9 mouse cellular contexts compared by ENCODE assay signal in the genomic region with DNA sequence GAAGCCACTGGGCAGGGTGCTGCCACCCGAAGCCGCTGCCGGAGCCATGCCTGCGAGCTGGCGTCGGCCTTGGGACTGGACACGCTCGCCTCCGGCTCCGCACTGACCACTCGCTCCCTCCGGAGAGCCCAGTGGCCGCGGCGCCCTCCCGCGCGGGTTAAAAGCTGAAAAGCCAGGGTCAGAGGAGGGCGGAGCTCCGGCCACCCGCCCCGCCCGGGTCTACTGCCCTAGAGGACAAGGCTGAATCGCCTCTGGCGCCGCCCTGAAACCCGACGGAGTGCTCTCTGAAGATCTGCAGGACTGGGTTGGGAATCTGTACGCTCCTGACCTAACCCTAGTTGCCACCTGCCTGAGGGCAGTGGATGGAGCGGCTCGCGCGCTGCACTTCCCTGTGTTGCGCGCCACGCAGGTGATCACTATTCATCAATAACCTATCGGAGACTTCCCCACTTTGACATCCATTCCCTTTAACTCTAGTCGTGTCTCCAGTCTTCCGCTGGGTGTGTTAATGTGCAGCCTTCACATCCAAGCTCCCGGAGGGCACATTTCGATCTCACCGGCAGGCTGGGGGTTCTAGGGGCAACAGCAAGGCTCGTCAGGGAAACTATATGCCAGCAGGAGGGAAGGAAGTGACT. TPM values are rescaled to one million over a fixed set of nuclear protein-coding genes. Genes with fewer than 3 reads are reported as not detected.
DNase-seq lines count a peak whose midpoint lies in the region; ATAC-seq and TF ChIP-seq lines count a peak whose summit lies in the region.
"Had no signal": no experiment of that assay in that cellular context is flagged by ENCODE, and none has a peak within 500 bp of the region (broad histone marks: within the 10 kb centered on the region; RNA-seq: fewer than 3 reads in every experiment).

A gene (minus strand): TSS at position 610 of the 635 bp plus-strand sequence.

- 0 out of 2 replicates have a peak, but pooled peaks have one; percentile 16 for ATAC-seq in liver, embryonic 16.5 days (ENCODE audit: low read depth)
- no peak for ATAC-seq in granulocyte monocyte progenitor cell, adult 5-6 weeks (replicated peaks; ENCODE audit: poor library complexity, severe bottlenecking)

- peaks cover 84% of the 10 kb centered on the region for H3K27me3 ChIP-seq in forebrain, embryonic 10.5 days (ENCODE audit: poor library complexity, severe bottlenecking)
- H3K27me3 ChIP-seq in liver, embryonic 16.5 days (ENCODE audit: control insufficient read depth, insufficient read depth, low read depth, low read length): peaks cover 53% of the 10 kb centered on the region

- H3K9ac ChIP-seq in liver, embryonic 16.5 days (ENCODE audit: low read depth, low read length): no peak within 1 kb of the TSS

- H3K27ac ChIP-seq in forebrain, embryonic 10.5 days: 0 out of 2 replicates have a peak within 1 kb of the TSS, but pooled peaks have one; percentile 9
- no peak within 1 kb of the TSS for H3K27ac ChIP-seq in liver, embryonic 16.5 days (ENCODE audit: low read length)
- no peak within 1 kb of the TSS for H3K27ac ChIP-seq in olfactory bulb, adult 2 months (ENCODE audit: insufficient read depth, low read depth, low read length)

- no peaks in the 10 kb centered on the region for H3K36me3 ChIP-seq in forebrain, embryonic 10.5 days (replicated peaks)
- no peaks in the 10 kb centered on the region for H3K36me3 ChIP-seq in liver, embryonic 16.5 days (ENCODE audit: control insufficient read depth, insufficient read depth)

- H3K4me3 ChIP-seq in forebrain, embryonic 10.5 days: peak within 1 kb of the TSS; percentile 58
- peak within 1 kb of the TSS; percentile 10 for H3K4me3 ChIP-seq in liver, embryonic 16.5 days (ENCODE audit: low read depth, low read length)
- peak within 1 kb of the TSS; percentile 37 for H3K4me3 ChIP-seq in olfactory bulb, adult 2 months (ENCODE audit: insufficient read depth, low read depth, low read length)

- peak; percentile 39 for DNase-seq in right cerebral cortex, adult 18-20 months
- DNase-seq in right cerebral cortex, postnatal 25 days: no peak
- DNase-seq in forebrain, embryonic 10.5 days (ENCODE audit: extremely low spot score, low spot score): peak; percentile 40
- DNase-seq in heart, postnatal 36 days: peak; percentile 28 to 44
- peak in 1 of 2 experiments; percentile 58 for DNase-seq in layer of hippocampus, adult 18-20 months (ENCODE audit: low spot score in 2 of 2)

- H3K4me2 ChIP-seq in liver, embryonic 16.5 days (ENCODE audit: low read depth, low read length): peak within 1 kb of the TSS; percentile 44

- WGBS in forebrain, embryonic 10.5 days: 1% methylated on average over 43 of the region's 43 CpGs
- 1% methylated on average over 43 of the region's 43 CpGs for WGBS in liver, embryonic 16.5 days (ENCODE audit: insufficient replicate concordance)
- WGBS in olfactory bulb, adult 2 months: 1% methylated on average over 43 of the region's 43 CpGs

- TF ChIP-seq CTCF in olfactory bulb, adult 2 months (IDR thresholded peaks at IDR 0.05; ENCODE audit: insufficient read depth, low read depth, low read length): no peak

- intact Hi-C loops in heart, postnatal 36 days (cut with DNase I): no loop called here

- TF ChIP-seq POLR2A in olfactory bulb, adult 2 months (IDR thresholded peaks at IDR 0.05; ENCODE audit: insufficient read depth, low read depth, low read length): 0 out of 2 replicates have a peak, but pooled peaks have one; percentile 2

- no peaks in the 10 kb centered on the region for H3K9me3 ChIP-seq in forebrain, embryonic 10.5 days
- no peaks in the 10 kb centered on the region for H3K9me3 ChIP-seq in liver, embryonic 16.5 days (replicated peaks; ENCODE audit: control insufficient read depth, low read length)

- peaks cover 15% of the 10 kb centered on the region for H3K4me1 ChIP-seq in forebrain, embryonic 10.5 days
- H3K4me1 ChIP-seq in liver, embryonic 16.5 days (ENCODE audit: control insufficient read depth, low read depth, low read length): no peaks in the 10 kb centered on the region
- H3K4me1 ChIP-seq in olfactory bulb, adult 2 months (ENCODE audit: control insufficient read depth, insufficient read depth, low read length): peaks cover 7% of the 10 kb centered on the region

RNA-seq across cellular contexts. Expression of the gene that starts here (rescaled TPM):
- polyA plus RNA-seq in forebrain, embryonic 10.5 days (2016; fragmentation: Nextera tagmentation; extraction: Ambion mirVana): 0.21 and 0.29 TPM in 2 replicates
- total RNA-seq in heart, postnatal 36 days (2021): 1 to 10 TPM; 5.4 to 9.3 TPM
- 10 to 100 TPM; 79.8 to 96.3 TPM for total RNA-seq in layer of hippocampus, adult 18-20 months (2021)
- polyA plus RNA-seq in liver, embryonic 16.5 days (2015; fragmentation: Nextera tagmentation; extraction: Ambion mirVana): not detected in 2 replicates
- not detected in 2 replicates for polyA plus RNA-seq in olfactory bulb, adult 2 months (2012; ENCODE audit: insufficient read depth, insufficient read length, low replicate concordance, missing spikeins)
- not detected in 2 replicates for total RNA-seq in granulocyte monocyte progenitor cell, adult 5-6 weeks (2014; fragmentation: Nextera tagmentation)
- not detected in 2 replicates for total RNA-seq in granulocyte monocyte progenitor cell, adult 5-6 weeks (2017)
- total RNA-seq: CH12.LX had no signal

Comparison
In these comparisons a context has a peak if more than half of its experiments do, and no peak if none do; other contexts are left out.
1. RNA of the gene that starts here (total RNA-seq): 79.8 to 96.3 TPM in layer of hippocampus, adult 18-20 months; 5.4 to 9.3 TPM in heart, postnatal 36 days and not detected in granulocyte monocyte progenitor cell, adult 5-6 weeks; every median in the first group is over 4 times any median in the second.
2. Peak in DNase-seq, H3K4me3 ChIP-seq and H3K27ac ChIP-seq in forebrain, embryonic 10.5 days; RNA of the gene not detected or under 1 TPM.
3. Peak in ATAC-seq, H3K4me3 ChIP-seq and H3K4me2 ChIP-seq in liver, embryonic 16.5 days; RNA of the gene not detected or under 1 TPM.
4. Peak in every context shown above with its lines, with median percentiles within 50 percentile points of each other: H3K4me3 ChIP-seq.